Mouse (Mus musculus) embryonic facial prominence, embryonic 15.5 days (tissue): ENCODE data around the gene Rhod. TPM values are rescaled to one million over a fixed set of nuclear protein-coding genes. Genes with fewer than 3 reads are reported as not detected.
A peak's percentile ranks its signal among the peaks of the same experiment; 100 is the strongest.

Experiments
- ATAC-seq: fragments of 200-750 bp; cut with Nextera tagmentation; 2 replicates; pipeline ENCODE4 v1.8.0; 2017; ENCODE audit warnings: low read depth, moderate TSS enrichment; ENCODE audit not compliant: insufficient number of reproducible peaks, low FRiP score, low TSS enrichment
- H3K27ac ChIP-seq: fragments of 300-500 bp; sonication (generic); replicated peaks from 2 replicates; pipeline ENCODE4 v1.5.1; 2015; ENCODE audit warnings: mild to moderate bottlenecking, inconsistent platforms
- H3K27me3 ChIP-seq: fragments of 300-500 bp; sonication (generic); 2 replicates; pipeline ENCODE4 v1.6.1; 2015; ENCODE audit warnings: inconsistent platforms
- H3K36me3 ChIP-seq: fragments of 300-500 bp; sonication (generic); 2 replicates; pipeline ENCODE4 v1.6.1; 2015; ENCODE audit warnings: mild to moderate bottlenecking, inconsistent platforms
- H3K4me1 ChIP-seq: fragments of 300-500 bp; sonication (generic); 2 replicates; pipeline ENCODE4 v1.6.1; 2015; ENCODE audit warnings: inconsistent platforms
- H3K4me2 ChIP-seq: fragments of 300-500 bp; sonication (generic); replicated peaks from 2 replicates; pipeline ENCODE4 v1.6.1; 2015; ENCODE audit warnings: mild to moderate bottlenecking, inconsistent platforms
- H3K4me3 ChIP-seq: fragments of 300-500 bp; sonication (generic); replicated peaks from 2 replicates; pipeline ENCODE4 v1.5.1; 2015; ENCODE audit warnings: mild to moderate bottlenecking, inconsistent platforms
- H3K9ac ChIP-seq: fragments of 300-500 bp; sonication (generic); 2 replicates; pipeline ENCODE4 v1.6.1; 2015; ENCODE audit warnings: inconsistent platforms
- H3K9me3 ChIP-seq: fragments of 300-500 bp; sonication (generic); replicated peaks from 2 replicates; pipeline ENCODE4 v1.6.1; 2016; ENCODE audit warnings: inconsistent platforms
- WGBS: fragments of 180-500 bp; shearing (Covaris S2); methylation state at CpG from one replicate; pipeline ENCODE4 v1.1.7; 2015; 5-methylcytosine and 5-hydroxymethylcytosine counted together
- polyA plus RNA-seq: library from polyadenylated mRNA; unstranded; fragments of >200 nt; fragmentation: Nextera tagmentation; extraction: Ambion mirVana; gene quantifications from 2 replicates; pipeline ENCODE4 v1.2.1, GENCODE M21; 2015

The Rhod gene
- polyA plus RNA-seq, 1 experiment from 2014 or later = 47.4 TPM

- Histone ChIP-seq H3K36me3 (no peaks in the 10 kb centered on the region), H3K9ac (no peak overlapping the region), H3K4me2 (no peak overlapping the region), H3K27ac (no peak overlapping the region), H3K9me3 (no peaks in the 10 kb centered on the region), H3K27me3 (no peaks in the 10 kb centered on the region), H3K4me1 (peaks cover 8% of the 10 kb centered on the region; the same call in 1 of the 2 replicates), H3K4me3 (no peak overlapping the region)
- ATAC-seq = no peak
- WGBS = 91% methylated on average over 9 of the region's 9 CpGs
Measured at GRCm38 (mm10) chr19:4449230-4449629, 10.0 kb upstream of the Rhod start.

GRCm38 (mm10) chr19:4447445-4447844 lies 8.2 kb upstream of the Rhod start:
- Histone ChIP-seq H3K4me2 (no peak overlapping the region), H3K27ac (no peak overlapping the region), H3K36me3 (no peaks in the 10 kb centered on the region), H3K27me3 (no peaks in the 10 kb centered on the region), H3K9me3 (no peaks in the 10 kb centered on the region), H3K4me3 (no peak overlapping the region), H3K4me1 (peaks cover 8% of the 10 kb centered on the region), H3K9ac (no peak overlapping the region)
- WGBS = 80% methylated on average over 9 of the region's 9 CpGs
- ATAC-seq = no peak

- H3K4me3 ChIP-seq = no peak overlapping the region
- no peak overlapping the region for H3K4me2 ChIP-seq
- H3K9ac ChIP-seq = no peak overlapping the region
- no peaks in the 10 kb centered on the region for H3K27me3 ChIP-seq
- no peaks in the 10 kb centered on the region for H3K36me3 ChIP-seq
- no peak overlapping the region for H3K27ac ChIP-seq
- ATAC-seq = no peak
- WGBS = 80% methylated on average over 8 of the region's 8 CpGs
- H3K4me1 ChIP-seq = peaks cover 8% of the 10 kb centered on the region
- no peaks in the 10 kb centered on the region for H3K9me3 ChIP-seq
Measured at GRCm38 (mm10) chr19:4446661-4447420, 7.6 kb upstream of the Rhod start.

- H3K4me3 ChIP-seq = no peak overlapping the region
- 11% methylated on average over 3 of the region's 3 CpGs for WGBS
- H3K4me2 ChIP-seq = no peak overlapping the region
- H3K9me3 ChIP-seq = no peaks in the 10 kb centered on the region
- no peaks in the 10 kb centered on the region for H3K36me3 ChIP-seq
- H3K4me1 ChIP-seq = peaks cover 47% of the 10 kb centered on the region
- no peak overlapping the region for H3K9ac ChIP-seq
- ATAC-seq = no peak
- H3K27me3 ChIP-seq = no peaks in the 10 kb centered on the region
- peak overlapping the region; percentile 52; the same call in 1 of the 2 replicates for H3K27ac ChIP-seq
Measured at GRCm38 (mm10) chr19:4442408-4442807, 3.2 kb upstream of the Rhod start.

GRCm38 (mm10) chr19:4441621-4442161 lies 2.5 kb upstream of the Rhod start:
- no peaks in the 10 kb centered on the region for H3K27me3 ChIP-seq
- no peak overlapping the region for H3K9ac ChIP-seq
- peak overlapping the region; percentile 52 for H3K27ac ChIP-seq
- 23% methylated on average over 10 of the region's 10 CpGs for WGBS
- no peak for ATAC-seq
- peaks cover 47% of the 10 kb centered on the region for H3K4me1 ChIP-seq
- no peaks in the 10 kb centered on the region for H3K36me3 ChIP-seq
- H3K4me3 ChIP-seq = no peak overlapping the region
- H3K4me2 ChIP-seq = no peak overlapping the region; the same call in 1 of the 2 replicates
- H3K9me3 ChIP-seq = no peaks in the 10 kb centered on the region

- Histone ChIP-seq H3K4me1 (peaks cover 47% of the 10 kb centered on the region), H3K4me3 (no peak overlapping the region), H3K4me2 (peak overlapping the region; percentile 91), H3K27me3 (no peaks in the 10 kb centered on the region), H3K9me3 (no peaks in the 10 kb centered on the region), H3K36me3 (no peaks in the 10 kb centered on the region), H3K27ac (peak overlapping the region; percentile 82), H3K9ac (no peak overlapping the region)
- WGBS = 21% methylated on average over 6 of the region's 6 CpGs
- ATAC-seq = no peak
Measured at GRCm38 (mm10) chr19:4441090-4441591, 1.9 kb upstream of the Rhod start.

- H3K9ac ChIP-seq = 0 out of 2 replicates have a peak overlapping the region, but pooled peaks have one; percentile 1
- WGBS = 7% methylated on average over 8 of the region's 8 CpGs
Measured at GRCm38 (mm10) chr19:4440222-4440621, 990 bp upstream of the Rhod start.

GRCm38 (mm10) chr19:4438791-4439160 lies 456 bp downstream of the Rhod start:
- peaks cover 47% of the 10 kb centered on the region for H3K4me1 ChIP-seq
- H3K4me3 ChIP-seq = peak overlapping the region; percentile 75
- H3K9ac ChIP-seq = peak overlapping the region; percentile 68
- WGBS = 5% methylated on average over 8 of the region's 8 CpGs
- no peaks in the 10 kb centered on the region for H3K27me3 ChIP-seq
- H3K36me3 ChIP-seq = no peaks in the 10 kb centered on the region
- no peaks in the 10 kb centered on the region for H3K9me3 ChIP-seq
- no peak for ATAC-seq
- H3K4me2 ChIP-seq = peak overlapping the region; percentile 91
- H3K27ac ChIP-seq = peak overlapping the region; percentile 82

More at GRCm38 (mm10) chr19:4440222-4440621, 990 bp upstream of the Rhod start:
- no peaks in the 10 kb centered on the region for H3K27me3 ChIP-seq
- peak overlapping the region; percentile 75 for H3K4me3 ChIP-seq
- H3K4me2 ChIP-seq = peak overlapping the region; percentile 91
- no peaks in the 10 kb centered on the region for H3K36me3 ChIP-seq
- H3K27ac ChIP-seq = peak overlapping the region; percentile 82
- ATAC-seq = no peak
- H3K9me3 ChIP-seq = no peaks in the 10 kb centered on the region
- H3K4me1 ChIP-seq = peaks cover 47% of the 10 kb centered on the region

GRCm38 (mm10) chr19:4437886-4438285 lies 1.3 kb downstream of the Rhod start:
- Histone ChIP-seq H3K27ac (no peak overlapping the region), H3K4me2 (peak overlapping the region; percentile 91), H3K4me3 (peak overlapping the region; percentile 75), H3K9me3 (no peaks in the 10 kb centered on the region), H3K36me3 (no peaks in the 10 kb centered on the region), H3K4me1 (peaks cover 47% of the 10 kb centered on the region), H3K27me3 (no peaks in the 10 kb centered on the region), H3K9ac (no peak overlapping the region)
- WGBS = 67% methylated on average over 6 of the region's 6 CpGs
- ATAC-seq = no peak

GRCm38 (mm10) chr19:4436254-4436653 lies 3.0 kb downstream of the Rhod start:
- WGBS = 89% methylated on average over 3 of the region's 3 CpGs

GRCm38 (mm10) chr19:4434999-4435398 lies 4.2 kb downstream of the Rhod start:
- WGBS = 94% methylated on average over 1 of the region's 1 CpGs
- no peak overlapping the region for H3K9ac ChIP-seq

More at GRCm38 (mm10) chr19:4436254-4436653, 3.0 kb downstream of the Rhod start:
- H3K27me3 ChIP-seq = no peaks in the 10 kb centered on the region
- H3K36me3 ChIP-seq = peaks cover 10% of the 10 kb centered on the region
- no peak overlapping the region for H3K9ac ChIP-seq
- H3K4me1 ChIP-seq = peaks cover 33% of the 10 kb centered on the region
- H3K4me2 ChIP-seq = no peak overlapping the region
- H3K4me3 ChIP-seq = no peak overlapping the region
- no peaks in the 10 kb centered on the region for H3K9me3 ChIP-seq
- no peak for ATAC-seq
- H3K27ac ChIP-seq = no peak overlapping the region

More at GRCm38 (mm10) chr19:4434999-4435398, 4.2 kb downstream of the Rhod start:
- Histone ChIP-seq H3K36me3 (peaks cover 20% of the 10 kb centered on the region), H3K4me3 (no peak overlapping the region), H3K9me3 (no peaks in the 10 kb centered on the region), H3K27me3 (no peaks in the 10 kb centered on the region), H3K4me2 (no peak overlapping the region), H3K4me1 (peaks cover 20% of the 10 kb centered on the region), H3K27ac (no peak overlapping the region)
- ATAC-seq = no peak
